Mouse (Mus musculus): ENCODE data around the gene Btbd35f28.
"Not testable (repeated sequence)": the region's sequence is repeated elsewhere in the genome, so short reads cannot be mapped to it uniquely, and the experiment has no call there.

The Btbd35f28 gene

DNA sequence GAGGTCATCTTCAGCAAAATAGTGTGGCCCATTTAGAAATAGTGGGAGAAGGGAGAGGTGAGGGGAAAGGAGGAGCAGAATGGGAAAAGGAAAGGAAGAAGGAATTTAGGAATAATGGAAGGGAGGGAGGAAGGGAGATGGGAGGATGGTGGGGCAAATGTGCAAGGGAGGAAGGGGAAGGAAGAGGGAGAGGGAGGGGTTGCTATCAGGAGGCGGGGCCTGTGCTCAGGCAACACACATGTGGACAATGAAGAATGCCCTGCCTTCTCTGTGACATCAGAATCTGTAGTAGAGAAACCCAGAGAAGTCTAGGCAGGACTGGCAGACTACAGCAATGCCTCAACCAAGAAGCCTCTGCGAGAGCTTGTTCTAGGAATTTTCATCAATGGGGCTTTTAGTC is at the start of gene Btbd35f28:
Gene Btbd35f28 (plus strand): TSS at position 301 of the 400 bp plus-strand sequence.
- not testable (repeated sequence) for H3K27me3 ChIP-seq (ENCODE audit: insufficient read depth, low read length); H3K9me3 ChIP-seq (ENCODE audit: low read length); H3K36me3 ChIP-seq (ENCODE audit: insufficient read depth, low read length)

More for the DNA sequence above, at the start of gene Btbd35f28:
- H3K4me1 ChIP-seq (replicated peaks; ENCODE audit: low read depth, low read length); H3K4me3 ChIP-seq (replicated peaks; ENCODE audit: low read length): not testable (repeated sequence)
